Mouse (Mus musculus) Patski (cell line): ENCODE results near the gene Mpp5. TPM values are rescaled to one million over a fixed set of nuclear protein-coding genes. Genes with fewer than 3 reads are reported as not detected.

Experiments
- ATAC-seq: fragments of 100-300 bp; one replicate; pipeline ENCODE4 v1.8.0; 2021
- CTCF ChIA-PET: fragments of 350-600 bp; sonication (Branson Sonifier 250); formaldehyde crosslinking; loops from one replicate; lab custom pipeline; 2022; ENCODE audit warnings: inconsistent platforms; lab: Charles Lee
- POLR2A ChIA-PET: fragments of 350-600 bp; sonication (Branson Sonifier 250); formaldehyde crosslinking; loops from one replicate; lab custom pipeline; 2022; ENCODE audit warnings: antibody characterized with exemption, inconsistent platforms; lab: Charles Lee
- DNase-seq: peaks from one replicate; pipeline ENCODE4 v3.0.0-alpha.2; 2011; ENCODE audit warnings: low read depth, low spot score
- H3K27me3 ChIP-seq: fragments of 371-371 bp; one replicate; pipeline ENCODE4 v1.5.1; 2021
- CTCF ChIP-seq: fragments of 100-300 bp; IDR thresholded peaks from one replicate; pipeline ENCODE4 v1.5.1; 2021
- in situ Hi-C: fragments of 300-500 bp; cut with MboI; formaldehyde crosslinking; loops from 3 replicates; pipeline ENCODE4 v1.11.1; 2018; ENCODE audit warnings: low pct_unique_long_range_greater_than_20kb, mixed read lengths
- polyA plus RNA-seq: library from polyadenylated mRNA; unstranded; gene quantifications from one replicate; pipeline ENCODE4 v1.2.3, GENCODE M21; 2021

Gene Mpp5
- polyA plus RNA-seq: 33.6 TPM

GRCm38 (mm10) chr12:78748557-78749377 is at the start of gene Mpp5:
TSS of gene Mpp5 (plus strand) at chr12:78748907.
- ATAC-seq (peak; percentile 97), DNase-seq (peak; percentile 64)
- CTCF ChIA-PET: interaction anchor here (0.8 kb wide), 1 partner anchor 72 kb away, joined by 3 read pairs; no protein-coding TSS in a partner anchor
- POLR2A ChIA-PET: no interaction called here
- no peak for TF ChIP-seq CTCF
- no peaks in the 10 kb centered on the region for H3K27me3 ChIP-seq
- in situ Hi-C loops: no loop called here

- in situ Hi-C loops: no loop called here
- TF ChIP-seq CTCF: no peak
- POLR2A ChIA-PET: no interaction called here
- H3K27me3 ChIP-seq: no peaks in the 10 kb centered on the region
- DNase-seq (no peak), ATAC-seq (no peak)
- CTCF ChIA-PET: no interaction called here
Observed at GRCm38 (mm10) chr12:78717783-78718182, 30.9 kb upstream of the Mpp5 start.

- DNase-seq: no peak
- no peak for TF ChIP-seq CTCF
- POLR2A ChIA-PET: no interaction called here
- in situ Hi-C loops: no loop called here
- H3K27me3 ChIP-seq: no peaks in the 10 kb centered on the region
- no peak for ATAC-seq
- CTCF ChIA-PET: no interaction called here
Observed at GRCm38 (mm10) chr12:78727723-78728122, 21.0 kb upstream of the Mpp5 start.

GRCm38 (mm10) chr12:78739633-78740032 is 9.1 kb upstream of the Mpp5 start:
- ATAC-seq (no peak), DNase-seq (no peak)
- in situ Hi-C loops: no loop called here
- ChIA-PET POLR2A (no interaction called here), CTCF (no interaction called here)
- H3K27me3 ChIP-seq: no peaks in the 10 kb centered on the region
- TF ChIP-seq CTCF: no peak

GRCm38 (mm10) chr12:78740289-78740688 is 8.4 kb upstream of the Mpp5 start:
- POLR2A ChIA-PET: no interaction called here
- CTCF ChIA-PET: no interaction called here
- in situ Hi-C loops: no loop called here
- TF ChIP-seq CTCF: no peak
- H3K27me3 ChIP-seq: no peaks in the 10 kb centered on the region
- no peak for ATAC-seq
- no peak for DNase-seq

GRCm38 (mm10) chr12:78746226-78746625 is 2.5 kb upstream of the Mpp5 start:
- in situ Hi-C loops: no loop called here
- no peaks in the 10 kb centered on the region for H3K27me3 ChIP-seq
- no peak for TF ChIP-seq CTCF
- no peak for DNase-seq
- ChIA-PET CTCF (no interaction called here), POLR2A (no interaction called here)
- ATAC-seq: no peak

GRCm38 (mm10) chr12:78747406-78747805 is 1.3 kb upstream of the Mpp5 start:
- in situ Hi-C loops: no loop called here
- no peak for TF ChIP-seq CTCF
- ChIA-PET POLR2A (no interaction called here), CTCF (no interaction called here)
- DNase-seq: no peak
- ATAC-seq: no peak
- no peaks in the 10 kb centered on the region for H3K27me3 ChIP-seq

- in situ Hi-C loops: no loop called here
- POLR2A ChIA-PET: no interaction called here
- no peaks in the 10 kb centered on the region for H3K27me3 ChIP-seq
- no peak for DNase-seq
- ATAC-seq: peak; percentile 19
- CTCF ChIA-PET: no interaction called here
- TF ChIP-seq CTCF: no peak
Observed at GRCm38 (mm10) chr12:78748113-78748512, 594 bp upstream of the Mpp5 start.

- no peak for TF ChIP-seq CTCF
- ATAC-seq (peak; percentile 48), DNase-seq (peak; percentile 33)
- CTCF ChIA-PET: interaction anchor here (0.8 to 1.6 kb wide), 2 partner anchors 65 to 71 kb away, joined by 3 to 4 read pairs; no protein-coding TSS in a partner anchor
- in situ Hi-C loops: no loop called here
- no peaks in the 10 kb centered on the region for H3K27me3 ChIP-seq
- POLR2A ChIA-PET: interaction anchor here (0.6 kb wide), 1 partner anchor 1353 kb away, joined by 3 read pairs; no protein-coding TSS in a partner anchor
Observed at GRCm38 (mm10) chr12:78749378-78749801, 683 bp downstream of the Mpp5 start.

- no peaks in the 10 kb centered on the region for H3K27me3 ChIP-seq
- ATAC-seq: no peak
- CTCF ChIA-PET: no interaction called here
- TF ChIP-seq CTCF: no peak
- POLR2A ChIA-PET: no interaction called here
- DNase-seq: no peak
- in situ Hi-C loops: no loop called here
Observed at GRCm38 (mm10) chr12:78761979-78762378, 13.3 kb downstream of the Mpp5 start.

GRCm38 (mm10) chr12:78769031-78769713 is 20.5 kb downstream of the Mpp5 start:
- in situ Hi-C loops: no loop called here
- TF ChIP-seq CTCF: no peak
- peak; percentile 71 for ATAC-seq
- POLR2A ChIA-PET: no interaction called here
- H3K27me3 ChIP-seq: no peaks in the 10 kb centered on the region
- CTCF ChIA-PET: no interaction called here
- DNase-seq: peak; percentile 48
